Mouse (Mus musculus) heart, embryonic 14.5 days (tissue): ENCODE data around the gene Nynrin. TPM values are rescaled to one million over a fixed set of nuclear protein-coding genes. Genes with fewer than 3 reads are reported as not detected.

Source experiments
- ATAC-seq: fragments of 200-750 bp; cut with Nextera tagmentation; 2 replicates; pipeline ENCODE4 v1.8.0; 2017; ENCODE audit warnings: low read depth, moderate TSS enrichment; ENCODE audit not compliant: insufficient number of reproducible peaks, insufficient read depth, low FRiP score
- H3K27ac ChIP-seq, 2 experiments: fragments of 200-500 bp in 1 of 2; fragments of 300-500 bp in 1 of 2; sonication (generic) in 1 of 2; replicated peaks in 1 of 2; 2 replicates each; pipeline ENCODE4 v1.5.1; 2012 to 2014; ENCODE audit warnings: low read depth in 2 of 2, low read length in 2 of 2, control low read depth in 1 of 2, mild to moderate bottlenecking in 1 of 2, mixed read lengths in 1 of 2; ENCODE audit not compliant: control insufficient read depth in 1 of 2, insufficient read depth in 1 of 2
- H3K27me3 ChIP-seq: fragments of 300-500 bp; sonication (generic); 2 replicates; pipeline ENCODE4 v1.6.1; 2014; ENCODE audit warnings: mild to moderate bottlenecking, low read length, control low read depth; ENCODE audit not compliant: control insufficient read depth, insufficient read depth
- H3K36me3 ChIP-seq: fragments of 300-500 bp; sonication (generic); 2 replicates; pipeline ENCODE4 v1.6.1; 2014; ENCODE audit warnings: mild to moderate bottlenecking, control low read depth, low read length, mixed read lengths; ENCODE audit not compliant: control insufficient read depth, insufficient read depth
- H3K4me1 ChIP-seq, 2 experiments: fragments of 200-500 bp in 1 of 2; fragments of 300-500 bp in 1 of 2; sonication (generic) in 1 of 2; 2 replicates each; pipeline ENCODE4 v1.6.1; 2012 to 2014; ENCODE audit warnings: low read length in 2 of 2, control low read depth in 1 of 2, mixed read lengths in 1 of 2; ENCODE audit not compliant: control insufficient read depth in 2 of 2, insufficient read depth in 2 of 2
- H3K4me2 ChIP-seq: fragments of 300-500 bp; sonication (generic); 2 replicates; pipeline ENCODE4 v1.6.1; 2014; ENCODE audit warnings: mild to moderate bottlenecking, low read length
- H3K4me3 ChIP-seq, 2 experiments: fragments of 200-500 bp in 1 of 2; fragments of 300-500 bp in 1 of 2; sonication (generic) in 1 of 2; 2 replicates each; pipeline ENCODE4 v1.5.1; 2012 to 2014; ENCODE audit warnings: low read length in 2 of 2, mild to moderate bottlenecking in 2 of 2, control low read depth in 1 of 2, low read depth in 1 of 2, moderate library complexity in 1 of 2; ENCODE audit not compliant: control insufficient read depth in 1 of 2, insufficient read depth in 1 of 2
- H3K9ac ChIP-seq: fragments of 300-500 bp; sonication (generic); 2 replicates; pipeline ENCODE4 v1.6.1; 2014; ENCODE audit warnings: mild to moderate bottlenecking, low read length
- H3K9me3 ChIP-seq: fragments of 300-500 bp; sonication (generic); 2 replicates; pipeline ENCODE4 v1.6.1; 2016; ENCODE audit warnings: low read length, control low read depth; ENCODE audit not compliant: control insufficient read depth
- WGBS: fragments of 180-500 bp; shearing (Covaris S2); extraction: QIAGEN DNeasy Blood & Tissue Kit; methylation state at CpG from one replicate; pipeline ENCODE4 v1.1.7; 2014; 5-methylcytosine and 5-hydroxymethylcytosine counted together
- polyA plus RNA-seq: library from polyadenylated mRNA; unstranded; fragments of >200 nt; fragmentation: Nextera tagmentation; extraction: Ambion mirVana; gene quantifications from 2 replicates; pipeline ENCODE4 v1.2.1, GENCODE M21; 2014

Nynrin gene
- polyA plus RNA-seq, 1 experiment from 2014 or later: 12.4 TPM

- ATAC-seq: no peak
- no peak overlapping the region for H3K4me3 ChIP-seq
- no peaks in the 10 kb centered on the region for H3K9me3 ChIP-seq
- peaks cover 15 to 22% of the 10 kb centered on the region in 2 experiments for H3K4me1 ChIP-seq
- no peak overlapping the region for H3K27ac ChIP-seq
- H3K4me2 ChIP-seq: no peak overlapping the region
- 0 out of 2 replicates have a peak, but pooled peaks cover 6% of the 10 kb centered on the region for H3K27me3 ChIP-seq
- H3K36me3 ChIP-seq: peaks cover 14% of the 10 kb centered on the region
- WGBS: 87% methylated on average over 16 of the region's 16 CpGs
- no peak overlapping the region for H3K9ac ChIP-seq
Measured at GRCm38 (mm10) chr14:55829854-55830253, 24.0 kb upstream of the Nynrin start.

DNA sequence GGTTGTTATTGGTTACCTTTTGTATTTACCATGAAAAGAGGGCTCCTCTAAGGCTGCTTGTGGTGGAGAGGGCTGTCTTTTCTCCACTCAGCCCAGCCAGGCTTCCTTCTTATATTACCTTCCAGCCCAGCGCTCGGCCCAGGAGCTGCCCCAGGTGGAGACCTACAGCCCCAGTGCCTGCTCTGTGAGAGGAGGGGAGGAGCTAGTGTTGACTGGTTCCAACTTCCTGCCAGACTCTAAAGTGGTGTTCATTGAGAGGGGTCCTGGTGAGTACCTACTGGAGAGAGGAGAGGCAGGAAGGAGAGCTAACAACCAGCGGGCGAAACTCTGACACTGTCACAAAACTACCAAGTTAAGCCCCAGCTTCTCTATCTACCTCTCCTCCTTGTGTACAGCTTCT is 23.5 kb upstream of the Nynrin start:
- no peak for ATAC-seq
- no peak overlapping the region for H3K27ac ChIP-seq
- no peaks in the 10 kb centered on the region for H3K9me3 ChIP-seq
- no peak overlapping the region for H3K4me3 ChIP-seq
- 0 out of 2 replicates have a peak, but pooled peaks cover 6% of the 10 kb centered on the region for H3K27me3 ChIP-seq
- H3K4me1 ChIP-seq: peaks cover 15 to 17% of the 10 kb centered on the region in 2 experiments
- H3K36me3 ChIP-seq: peaks cover 14% of the 10 kb centered on the region
- H3K4me2 ChIP-seq: no peak overlapping the region
- 77% methylated on average over 4 of the region's 4 CpGs for WGBS
- H3K9ac ChIP-seq: no peak overlapping the region

DNA sequence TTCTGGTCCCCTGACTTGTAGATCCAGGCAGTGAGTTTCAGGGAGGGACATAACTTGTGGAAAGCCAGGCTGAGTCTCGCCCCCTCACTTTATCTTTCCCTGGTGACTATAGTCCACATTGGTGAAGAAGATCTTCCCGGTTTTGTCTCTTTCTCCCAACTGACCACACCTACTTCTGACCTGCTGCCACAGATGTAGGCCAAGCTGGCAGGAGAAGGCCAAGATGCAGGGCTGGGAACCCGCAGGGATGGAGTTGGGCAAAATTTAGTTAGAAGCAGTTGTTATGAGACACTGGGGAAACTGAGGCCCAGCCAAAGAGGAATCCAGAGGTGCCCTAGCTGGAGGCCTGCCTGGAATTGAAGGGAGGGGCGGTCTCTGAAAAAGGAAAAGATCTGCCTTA is 20.7 kb upstream of the Nynrin start:
- Histone ChIP-seq H3K27me3 (no peaks in the 10 kb centered on the region), H3K9ac (no peak overlapping the region), H3K4me3 (no peak overlapping the region), H3K36me3 (peaks cover 14% of the 10 kb centered on the region), H3K4me1 (peaks cover 4 to 8% of the 10 kb centered on the region in 2 experiments; a peak in 3 of 4 replicates), H3K9me3 (no peaks in the 10 kb centered on the region), H3K27ac (no peak overlapping the region), H3K4me2 (no peak overlapping the region)
- WGBS: 76% methylated on average over 4 of the region's 4 CpGs
- no peak for ATAC-seq

DNA sequence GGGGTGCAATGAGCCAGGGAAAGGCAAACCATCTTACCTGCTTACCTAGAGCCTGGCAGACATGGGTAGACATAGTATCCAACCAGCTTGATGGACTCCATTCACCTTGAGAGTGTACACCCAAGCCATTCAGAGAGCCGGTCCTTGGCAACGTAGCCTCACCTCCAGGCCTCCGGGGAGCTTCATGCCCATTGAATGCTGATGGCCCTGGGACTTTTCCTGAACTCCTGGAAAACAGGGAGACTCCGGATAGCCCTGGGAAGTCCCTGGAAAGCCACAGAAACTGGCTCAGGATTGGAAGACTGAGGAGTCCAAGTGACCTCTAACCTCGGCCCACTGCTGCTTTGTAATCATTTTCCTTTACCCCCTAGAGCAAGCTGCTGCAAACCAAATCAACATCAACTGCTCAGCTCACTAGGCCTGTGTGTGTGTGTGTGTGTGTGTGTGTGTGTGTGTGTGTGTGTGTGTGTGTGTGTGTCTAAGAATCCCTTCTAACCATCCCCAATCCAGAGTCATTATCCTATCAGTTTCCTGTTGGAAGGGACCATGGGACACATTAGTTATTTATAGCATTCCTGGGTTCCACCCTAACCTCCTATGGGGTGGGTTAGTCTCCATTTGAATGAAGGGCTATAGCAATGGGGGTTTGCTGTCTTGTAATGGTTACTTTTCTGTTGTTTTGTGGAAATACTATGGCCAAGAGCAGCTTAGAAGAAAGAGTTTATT is 18.8 kb upstream of the Nynrin start:
- no peak overlapping the region for H3K4me2 ChIP-seq
- no peak overlapping the region for H3K4me3 ChIP-seq
- peaks cover 11% of the 10 kb centered on the region; the same call in 1 of the 2 replicates for H3K36me3 ChIP-seq
- no peak overlapping the region for H3K9ac ChIP-seq
- ATAC-seq: no peak
- no peaks in the 10 kb centered on the region for H3K27me3 ChIP-seq
- peaks cover 0 to 4% of the 10 kb centered on the region in 2 experiments; a peak in 2 of 4 replicates for H3K4me1 ChIP-seq
- H3K27ac ChIP-seq: no peak overlapping the region
- 76% methylated on average over 5 of the region's 5 CpGs for WGBS
- no peaks in the 10 kb centered on the region for H3K9me3 ChIP-seq

GRCm38 (mm10) chr14:55838312-55838711 is 15.5 kb upstream of the Nynrin start:
- no peak overlapping the region for H3K9ac ChIP-seq
- H3K36me3 ChIP-seq: no peaks in the 10 kb centered on the region
- no peaks in the 10 kb centered on the region for H3K9me3 ChIP-seq
- WGBS: 87% methylated on average over 5 of the region's 5 CpGs
- no peaks in the 10 kb centered on the region for H3K27me3 ChIP-seq
- ATAC-seq: no peak
- H3K4me3 ChIP-seq: no peak overlapping the region
- H3K4me2 ChIP-seq: no peak overlapping the region
- H3K27ac ChIP-seq: no peak overlapping the region
- peaks cover 0 to 4% of the 10 kb centered on the region in 2 experiments; a peak in 2 of 4 replicates for H3K4me1 ChIP-seq

GRCm38 (mm10) chr14:55838740-55839139 is 15.1 kb upstream of the Nynrin start:
- WGBS: 87% methylated on average over 4 of the region's 4 CpGs
- ATAC-seq: no peak
- peaks cover 0 to 4% of the 10 kb centered on the region in 2 experiments; a peak in 2 of 4 replicates for H3K4me1 ChIP-seq
- no peak overlapping the region for H3K4me2 ChIP-seq
- H3K9ac ChIP-seq: no peak overlapping the region
- no peak overlapping the region for H3K4me3 ChIP-seq
- no peaks in the 10 kb centered on the region for H3K9me3 ChIP-seq
- no peak overlapping the region for H3K27ac ChIP-seq
- no peaks in the 10 kb centered on the region for H3K36me3 ChIP-seq
- no peaks in the 10 kb centered on the region for H3K27me3 ChIP-seq

GRCm38 (mm10) chr14:55840853-55841366 is 12.9 kb upstream of the Nynrin start:
- H3K36me3 ChIP-seq: no peaks in the 10 kb centered on the region
- no peaks in the 10 kb centered on the region; a peak in 1 of 4 replicates for H3K4me1 ChIP-seq
- H3K27me3 ChIP-seq: no peaks in the 10 kb centered on the region
- no peak for ATAC-seq
- no peak overlapping the region for H3K4me3 ChIP-seq
- H3K27ac ChIP-seq: no peak overlapping the region
- no peak overlapping the region for H3K9ac ChIP-seq
- no peaks in the 10 kb centered on the region for H3K9me3 ChIP-seq
- H3K4me2 ChIP-seq: no peak overlapping the region
- WGBS: 63% methylated on average over 4 of the region's 4 CpGs
